Mouse (Mus musculus): ENCODE measurements around the gene Hoxa10.

DNA sequence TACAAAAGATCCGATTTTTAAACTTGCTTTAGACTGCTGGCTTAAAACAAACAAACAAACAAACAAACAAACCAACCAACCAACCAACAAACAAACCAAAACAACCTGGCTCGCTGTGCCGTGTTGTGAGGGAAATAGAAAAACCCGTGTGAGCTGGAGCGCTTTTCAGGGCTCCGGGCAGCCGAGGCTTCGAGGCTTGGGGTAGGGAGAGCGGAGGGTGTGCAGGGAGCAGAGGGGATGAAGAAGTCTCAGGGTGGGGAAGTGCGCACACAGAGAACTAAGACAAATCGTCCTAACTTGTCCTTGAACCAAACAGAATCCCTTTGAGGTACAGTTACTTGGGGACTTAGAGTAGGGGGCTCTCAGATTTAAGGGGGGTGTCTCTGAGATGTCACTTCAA is 33.9 kb upstream of the Hoxa10 start:
- TF ChIP-seq CTCF (conservative IDR thresholded peaks at IDR 0.05; ENCODE audit: insufficient read depth, insufficient read length, low read depth, low read length) (no peak), POLR2A (IDR thresholded peaks at IDR 0.05; ENCODE audit: low read depth, low read length) (no peak)
